Mouse (Mus musculus) heart, postnatal 0 days (tissue): ENCODE measurements around the gene Atp1a4.

Experiments
- CTCF ChIP-seq: IDR thresholded peaks from 2 replicates; pipeline ENCODE4 v1.5.1; 2016; ENCODE audit warnings: antibody characterized with exemption, control low read depth, low read depth
- EP300 ChIP-seq: IDR thresholded peaks from 2 replicates; pipeline ENCODE4 v1.6.1; 2016; ENCODE audit warnings: antibody characterized with exemption, low read depth

DNA sequence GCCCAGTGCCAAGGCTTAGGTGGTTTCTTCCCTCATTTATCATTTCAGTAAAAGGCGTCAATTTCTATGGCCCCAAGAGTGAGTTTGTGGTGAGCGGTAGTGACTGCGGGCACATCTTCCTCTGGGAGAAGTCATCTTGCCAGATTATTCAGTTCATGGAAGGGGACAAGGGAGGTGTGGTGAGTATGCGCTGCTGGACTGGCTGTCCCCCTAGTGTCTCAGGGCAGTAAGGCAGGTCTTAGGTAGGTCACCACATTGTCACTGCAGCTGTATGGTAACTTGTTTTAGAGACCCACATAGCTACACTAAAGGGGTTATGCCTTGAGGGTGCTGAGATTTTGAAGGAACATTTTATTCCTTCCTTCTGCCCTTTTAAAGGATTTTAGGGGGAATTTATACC, 69.3 kb downstream of the Atp1a4 start:
- peak; percentile 64 for TF ChIP-seq CTCF
- no peak for TF ChIP-seq EP300
